Mouse (Mus musculus) c-Kit-negative CD71-positive TER-119-positive erythroid progenitor cells, embryonic 14.5 days (primary cell): ENCODE data around the gene Rnf181.

Experiments used
- DNase-seq: peaks from one replicate; pipeline ENCODE4 v3.0.0-alpha.2; 2013; ENCODE audit warnings: low read depth, low spot score

Rnf181 gene

GRCm38 (mm10) chr6:72385258-72385657 is 18.5 kb upstream of the Rnf181 start:
- no peak for DNase-seq

- peak; percentile 46 for DNase-seq
These were observed 17.2 kb upstream of the Rnf181 start for GRCm38 (mm10) chr6:72383952-72384351.

GRCm38 (mm10) chr6:72383142-72383820 is 16.5 kb upstream of the Rnf181 start:
- no peak for DNase-seq

GRCm38 (mm10) chr6:72382494-72382893 is 15.7 kb upstream of the Rnf181 start:
- no peak for DNase-seq

- DNase-seq, result peak; percentile 74
These were observed 13.5 kb upstream of the Rnf181 start, which contains the start of gene Vamp5 for GRCm38 (mm10) chr6:72380131-72380770. TSS of gene Vamp5 (minus strand) at chr6:72380468.

- DNase-seq, result peak; percentile 17
These were observed 12.8 kb upstream of the Rnf181 start for GRCm38 (mm10) chr6:72379377-72380130.

- no peak for DNase-seq
These were observed 11.9 kb upstream of the Rnf181 start for GRCm38 (mm10) chr6:72378510-72379234.

GRCm38 (mm10) chr6:72374820-72375563 is 8.2 kb upstream of the Rnf181 start:
- DNase-seq, result peak; percentile 40

- DNase-seq, result no peak
These were observed 7.5 kb upstream of the Rnf181 start for GRCm38 (mm10) chr6:72374206-72374605.

GRCm38 (mm10) chr6:72373184-72373583 is 6.4 kb upstream of the Rnf181 start:
- no peak for DNase-seq

GRCm38 (mm10) chr6:72371571-72371970 is 4.8 kb upstream of the Rnf181 start:
- no peak for DNase-seq

GRCm38 (mm10) chr6:72371147-72371546 is 4.4 kb upstream of the Rnf181 start:
- no peak for DNase-seq

GRCm38 (mm10) chr6:72370091-72370490 is 3.3 kb upstream of the Rnf181 start:
- DNase-seq, result no peak

GRCm38 (mm10) chr6:72369557-72369956 is 2.8 kb upstream of the Rnf181 start:
- no peak for DNase-seq

- DNase-seq, result no peak
These were observed 761 bp upstream of the Rnf181 start for GRCm38 (mm10) chr6:72367460-72367974.

GRCm38 (mm10) chr6:72366304-72366703 is 452 bp downstream of the Rnf181 start:
- DNase-seq, result no peak

- DNase-seq, result no peak
These were observed 1.8 kb downstream of the Rnf181 start for GRCm38 (mm10) chr6:72364985-72365384.

GRCm38 (mm10) chr6:72364009-72364408 is 2.7 kb downstream of the Rnf181 start:
- DNase-seq, result no peak

- DNase-seq, result peak; percentile 96
These were observed 4.4 kb downstream of the Rnf181 start for GRCm38 (mm10) chr6:72362132-72363028.

GRCm38 (mm10) chr6:72361121-72361551 is 5.6 kb downstream of the Rnf181 start:
- DNase-seq, result no peak
